Mouse (Mus musculus): ENCODE results near the gene Als2.

Gene Als2

GRCm38 (mm10) chr1:59166232-59166905 lies 70.7 kb downstream of the Als2 start:
- no peak for DNase-seq (ENCODE audit: low spot score in 2 of 2)

- DNase-seq (ENCODE audit: low spot score in 2 of 2): no peak
Measured at GRCm38 (mm10) chr1:59163918-59164317, 73.1 kb downstream of the Als2 start.

- no peak for DNase-seq (ENCODE audit: low spot score in 2 of 2)
Measured at GRCm38 (mm10) chr1:59163030-59163461, 74.0 kb downstream of the Als2 start, which contains the start of gene Mpp4. Mpp4 (minus strand) TSS chr1:59163389.

GRCm38 (mm10) chr1:59162309-59163024 lies 74.6 kb downstream of the Als2 start:
- DNase-seq (ENCODE audit: low spot score in 2 of 2): no peak

- no peak for DNase-seq (ENCODE audit: low spot score in 2 of 2)
Measured at GRCm38 (mm10) chr1:59161396-59161795, 75.6 kb downstream of the Als2 start.

GRCm38 (mm10) chr1:59160871-59161270 lies 76.2 kb downstream of the Als2 start:
- no peak for DNase-seq (ENCODE audit: low spot score in 2 of 2)

GRCm38 (mm10) chr1:59159136-59159535 lies 77.9 kb downstream of the Als2 start:
- no peak for DNase-seq (ENCODE audit: low spot score in 2 of 2)

- DNase-seq (ENCODE audit: low spot score in 2 of 2): no peak
Measured at GRCm38 (mm10) chr1:59158498-59158897, 78.5 kb downstream of the Als2 start.

GRCm38 (mm10) chr1:59157846-59158245 lies 79.2 kb downstream of the Als2 start:
- DNase-seq (ENCODE audit: low spot score in 2 of 2): no peak

GRCm38 (mm10) chr1:59152346-59152745 lies 84.7 kb downstream of the Als2 start:
- no peak for DNase-seq (ENCODE audit: low spot score in 2 of 2)

GRCm38 (mm10) chr1:59150542-59150941 lies 86.5 kb downstream of the Als2 start:
- no peak for DNase-seq (ENCODE audit: low spot score in 2 of 2)

GRCm38 (mm10) chr1:59144543-59144942 lies 92.5 kb downstream of the Als2 start:
- DNase-seq (ENCODE audit: low spot score in 2 of 2): peak in 1 of 2 experiments; percentile 51

- DNase-seq (ENCODE audit: low spot score in 2 of 2): peak; percentile 59 to 83
Measured at GRCm38 (mm10) chr1:59142809-59143208, 94.2 kb downstream of the Als2 start.

- no peak for DNase-seq (ENCODE audit: low spot score in 2 of 2)
Measured at GRCm38 (mm10) chr1:59134419-59134818, 102.6 kb downstream of the Als2 start.

- DNase-seq (ENCODE audit: low spot score in 2 of 2): no peak
Measured at GRCm38 (mm10) chr1:59128879-59129278, 108.2 kb downstream of the Als2 start.

GRCm38 (mm10) chr1:59125558-59125957 lies 111.5 kb downstream of the Als2 start:
- DNase-seq (ENCODE audit: low spot score in 2 of 2): no peak

- peak; percentile 82 to 91 for DNase-seq (ENCODE audit: low spot score in 2 of 2)
Measured at GRCm38 (mm10) chr1:59119720-59120457, 117.1 kb downstream of the Als2 start, which contains the start of gene Tmem237. Tmem237 (minus strand) TSS chr1:59120408.
